Mouse (Mus musculus): Measurements from ENCODE around the gene Dnah6.

DNA sequence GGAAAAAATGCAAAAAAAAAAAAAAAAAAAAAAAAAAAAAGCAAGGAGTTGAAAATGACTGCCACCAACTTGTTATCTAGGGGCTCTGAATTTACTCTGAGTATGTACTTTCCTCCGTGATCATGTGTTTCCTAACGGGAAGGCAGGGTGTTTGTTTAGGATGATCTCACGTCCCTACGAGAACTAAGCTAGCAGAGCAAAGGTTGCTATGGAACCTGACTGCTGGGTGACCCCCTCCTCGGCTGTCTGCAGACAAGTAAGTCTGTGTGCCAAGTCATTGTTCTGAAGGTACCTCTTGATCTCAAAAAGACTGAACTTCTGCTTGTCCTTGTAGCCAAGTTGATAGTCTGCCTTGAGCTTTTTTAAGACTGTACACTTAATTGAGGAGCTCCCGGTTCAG lies 150.8 kb downstream of the Dnah6 start:
- TF ChIP-seq CTCF (IDR thresholded peaks at IDR 0.05; ENCODE audit: low read depth, low read length) (no peak), POLR2A (IDR thresholded peaks at IDR 0.05; ENCODE audit: extremely low read depth, insufficient read depth, low read length) (no peak)
